Mouse (Mus musculus): ENCODE data around the gene Ttbk1. TPM values are rescaled to one million over a fixed set of nuclear protein-coding genes. Genes with fewer than 3 reads are reported as not detected.

The Ttbk1 gene
- polyA plus RNA-seq, 1 experiment from 2014 or later = 0.81 TPM

GRCm38 (mm10) chr17:46461347-46461746 lies 26.1 kb downstream of the Ttbk1 start:
- DNase-seq (ENCODE audit: low spot score) = no peak
- Histone ChIP-seq H3K27ac (replicated peaks) (no peak overlapping the region), H3K36me3 (peaks cover 9% of the 10 kb centered on the region), H3K4me3 (peak overlapping the region; percentile 47), H3K27me3 (ENCODE audit: low read depth, poor library complexity, severe bottlenecking) (peaks cover 65% of the 10 kb centered on the region), H3K4me1 (peaks cover 23% of the 10 kb centered on the region), H3K9me3 (replicated peaks) (no peaks in the 10 kb centered on the region)
- 9% methylated on average over 8 of the region's 8 CpGs for WGBS

- Histone ChIP-seq H3K36me3 (peaks cover 6% of the 10 kb centered on the region; the same call in 1 of the 2 replicates), H3K4me1 (peaks cover 30% of the 10 kb centered on the region), H3K9me3 (replicated peaks) (no peaks in the 10 kb centered on the region), H3K27ac (replicated peaks) (no peak overlapping the region), H3K27me3 (ENCODE audit: low read depth, poor library complexity, severe bottlenecking) (peaks cover 71% of the 10 kb centered on the region), H3K4me3 (peak overlapping the region; percentile 47)
- no peak for DNase-seq (ENCODE audit: low spot score)
- WGBS = 2% methylated on average over 32 of the region's 32 CpGs
Observed at GRCm38 (mm10) chr17:46460673-46461072, 26.8 kb downstream of the Ttbk1 start.

GRCm38 (mm10) chr17:46458439-46458838 lies 29.0 kb downstream of the Ttbk1 start:
- no peak for DNase-seq (ENCODE audit: low spot score)
- no peak overlapping the region for H3K4me3 ChIP-seq
- 66% methylated on average over 3 of the region's 3 CpGs for WGBS
- peaks cover 52% of the 10 kb centered on the region for H3K4me1 ChIP-seq
- H3K27ac ChIP-seq (replicated peaks) = no peak overlapping the region
- peaks cover 94% of the 10 kb centered on the region for H3K27me3 ChIP-seq (ENCODE audit: low read depth, poor library complexity, severe bottlenecking)
- H3K36me3 ChIP-seq = 0 out of 2 replicates have a peak, but pooled peaks cover 6% of the 10 kb centered on the region
- no peaks in the 10 kb centered on the region for H3K9me3 ChIP-seq (replicated peaks)

- no peaks in the 10 kb centered on the region for H3K9me3 ChIP-seq (replicated peaks)
- H3K4me3 ChIP-seq = no peak overlapping the region
- H3K36me3 ChIP-seq = 0 out of 2 replicates have a peak, but pooled peaks cover 6% of the 10 kb centered on the region
- H3K27ac ChIP-seq (replicated peaks) = no peak overlapping the region
- H3K4me1 ChIP-seq = peaks cover 59% of the 10 kb centered on the region
- WGBS = 13% methylated on average over 10 of the region's 10 CpGs
- DNase-seq (ENCODE audit: low spot score) = no peak
- H3K27me3 ChIP-seq (ENCODE audit: low read depth, poor library complexity, severe bottlenecking) = peaks cover 98% of the 10 kb centered on the region
Observed at GRCm38 (mm10) chr17:46457791-46458190, 29.7 kb downstream of the Ttbk1 start.

- 2% methylated on average over 33 of the region's 33 CpGs for WGBS
- peaks cover 53% of the 10 kb centered on the region for H3K4me1 ChIP-seq
Observed at GRCm38 (mm10) chr17:46455110-46455691, 32.3 kb downstream of the Ttbk1 start.

GRCm38 (mm10) chr17:46454539-46454938 lies 32.9 kb downstream of the Ttbk1 start:
- Histone ChIP-seq H3K4me1 (peaks cover 53% of the 10 kb centered on the region), H3K36me3 (no peaks in the 10 kb centered on the region), H3K27ac (replicated peaks) (peak overlapping the region; percentile 81), H3K9me3 (replicated peaks) (no peaks in the 10 kb centered on the region), H3K4me3 (peak overlapping the region; percentile 58), H3K27me3 (ENCODE audit: low read depth, poor library complexity, severe bottlenecking) (peaks cover 80% of the 10 kb centered on the region)
- WGBS = under 1% methylated on average over 9 of the region's 9 CpGs
- DNase-seq (ENCODE audit: low spot score) = peak; percentile 35

More at GRCm38 (mm10) chr17:46455110-46455691, 32.3 kb downstream of the Ttbk1 start:
- no peaks in the 10 kb centered on the region for H3K9me3 ChIP-seq (replicated peaks)
- peak; percentile 65 for DNase-seq (ENCODE audit: low spot score)
- peak overlapping the region; percentile 81 for H3K27ac ChIP-seq (replicated peaks)
- peaks cover 86% of the 10 kb centered on the region for H3K27me3 ChIP-seq (ENCODE audit: low read depth, poor library complexity, severe bottlenecking)
- 0 out of 2 replicates have a peak, but pooled peaks cover 4% of the 10 kb centered on the region for H3K36me3 ChIP-seq
- H3K4me3 ChIP-seq = peak overlapping the region; percentile 58

GRCm38 (mm10) chr17:46453970-46454411 lies 33.5 kb downstream of the Ttbk1 start:
- Histone ChIP-seq H3K9me3 (replicated peaks) (no peaks in the 10 kb centered on the region), H3K4me1 (peaks cover 53% of the 10 kb centered on the region), H3K27ac (replicated peaks) (peak overlapping the region; percentile 81), H3K36me3 (no peaks in the 10 kb centered on the region), H3K27me3 (ENCODE audit: low read depth, poor library complexity, severe bottlenecking) (peaks cover 74% of the 10 kb centered on the region), H3K4me3 (peak overlapping the region; percentile 58)
- WGBS = 2% methylated on average over 26 of the region's 26 CpGs
- peak; percentile 33 for DNase-seq (ENCODE audit: low spot score)

GRCm38 (mm10) chr17:46453302-46453948 lies 34.0 kb downstream of the Ttbk1 start:
- DNase-seq (ENCODE audit: low spot score) = no peak
- H3K4me1 ChIP-seq = peaks cover 51% of the 10 kb centered on the region
- peak overlapping the region; percentile 58 for H3K4me3 ChIP-seq
- peaks cover 69% of the 10 kb centered on the region for H3K27me3 ChIP-seq (ENCODE audit: low read depth, poor library complexity, severe bottlenecking)
- H3K9me3 ChIP-seq (replicated peaks) = no peaks in the 10 kb centered on the region
- peak overlapping the region; percentile 81 for H3K27ac ChIP-seq (replicated peaks)
- no peaks in the 10 kb centered on the region for H3K36me3 ChIP-seq
- WGBS = 8% methylated on average over 13 of the region's 13 CpGs

- no peak for DNase-seq (ENCODE audit: low spot score)
- Histone ChIP-seq H3K4me1 (peaks cover 45% of the 10 kb centered on the region), H3K27ac (replicated peaks) (peak overlapping the region; percentile 81; the same call in 1 of the 2 replicates), H3K4me3 (0 out of 2 replicates have a peak overlapping the region, but pooled peaks have one; percentile 2), H3K9me3 (replicated peaks) (no peaks in the 10 kb centered on the region), H3K27me3 (ENCODE audit: low read depth, poor library complexity, severe bottlenecking) (peaks cover 61% of the 10 kb centered on the region), H3K36me3 (no peaks in the 10 kb centered on the region)
- WGBS = 32% methylated on average over 5 of the region's 5 CpGs
Observed at GRCm38 (mm10) chr17:46452683-46453082, 34.8 kb downstream of the Ttbk1 start.

GRCm38 (mm10) chr17:46446264-46446663 lies 41.2 kb downstream of the Ttbk1 start:
- Histone ChIP-seq H3K27me3 (ENCODE audit: low read depth, poor library complexity, severe bottlenecking) (peaks cover 63% of the 10 kb centered on the region), H3K36me3 (no peaks in the 10 kb centered on the region), H3K27ac (replicated peaks) (0 out of 2 replicates have a peak overlapping the region, but pooled peaks have one; percentile 6), H3K9me3 (replicated peaks) (no peaks in the 10 kb centered on the region), H3K4me1 (peaks cover 42% of the 10 kb centered on the region), H3K4me3 (peak overlapping the region; percentile 53; the same call in 1 of the 2 replicates)
- WGBS = 90% methylated on average over 16 of the region's 16 CpGs
- no peak for DNase-seq (ENCODE audit: low spot score)

GRCm38 (mm10) chr17:46444839-46445579 lies 42.5 kb downstream of the Ttbk1 start:
- peaks cover 42% of the 10 kb centered on the region for H3K4me1 ChIP-seq
- DNase-seq (ENCODE audit: low spot score) = peak; percentile 42
- peaks cover 68% of the 10 kb centered on the region for H3K27me3 ChIP-seq (ENCODE audit: low read depth, poor library complexity, severe bottlenecking)
- peak overlapping the region; percentile 77 for H3K27ac ChIP-seq (replicated peaks)
- peak overlapping the region; percentile 53 for H3K4me3 ChIP-seq
- no peaks in the 10 kb centered on the region for H3K36me3 ChIP-seq
- no peaks in the 10 kb centered on the region for H3K9me3 ChIP-seq (replicated peaks)
- WGBS = 2% methylated on average over 50 of the region's 50 CpGs

GRCm38 (mm10) chr17:46439176-46439575 lies 48.3 kb downstream of the Ttbk1 start:
- H3K9me3 ChIP-seq (replicated peaks) = no peaks in the 10 kb centered on the region
- no peaks in the 10 kb centered on the region for H3K36me3 ChIP-seq
- H3K27me3 ChIP-seq (ENCODE audit: low read depth, poor library complexity, severe bottlenecking) = peaks cover 75% of the 10 kb centered on the region

More at GRCm38 (mm10) chr17:46439176-46439575, 48.3 kb downstream of the Ttbk1 start:
- WGBS = 94% methylated on average over 10 of the region's 10 CpGs
- peaks cover 28% of the 10 kb centered on the region for H3K4me1 ChIP-seq
- H3K27ac ChIP-seq (replicated peaks) = no peak overlapping the region
- no peak overlapping the region for H3K4me3 ChIP-seq
- DNase-seq (ENCODE audit: low spot score) = no peak
